Mouse (Mus musculus) yolk sac, embryonic 10.5 days (tissue): Measurements from ENCODE around the gene Fam172a.
"Not testable (repeated sequence)": the region's sequence is repeated elsewhere in the genome, so short reads cannot be mapped to it uniquely, and the experiment has no call there.

ENCODE experiments used
- DNase-seq: peaks from one replicate; pipeline ENCODE4 v3.0.0-alpha.2; 2017; ENCODE audit warnings: low spot score

The Fam172a gene

GRCm38 (mm10) chr13:77701733-77702132 is at the start of gene Fam172a:
Fam172a (plus strand) TSS chr13:77702033.
- DNase-seq: not testable (repeated sequence)

GRCm38 (mm10) chr13:77688651-77689050 is 13.2 kb upstream of the Fam172a start:
- DNase-seq: no peak

DNA sequence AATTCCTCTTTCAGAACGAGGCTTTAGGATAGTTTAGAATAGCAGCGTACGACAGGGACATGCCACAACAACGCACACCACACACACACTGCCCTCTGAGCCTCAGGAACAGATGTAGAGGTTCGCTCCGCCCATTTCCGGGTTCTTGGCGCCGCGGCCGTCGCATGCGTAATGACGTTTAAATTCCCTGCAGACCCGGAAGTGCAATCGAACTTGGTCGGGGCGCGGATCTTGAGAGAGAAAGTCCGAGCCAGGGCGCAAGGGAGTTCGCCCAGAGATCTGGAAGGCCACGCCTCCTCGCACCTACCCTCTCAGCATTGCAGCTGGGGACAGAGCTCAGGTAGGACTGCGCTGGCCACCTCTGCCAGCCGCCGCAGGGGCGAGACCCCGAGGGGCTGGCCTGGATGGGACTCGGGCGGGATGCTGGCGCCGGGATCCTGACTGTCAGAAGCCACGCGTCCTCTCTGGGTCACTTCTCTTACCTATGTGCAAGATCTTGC is 6.7 kb downstream of the Fam172a start:
- DNase-seq: peak; percentile 89

GRCm38 (mm10) chr13:77717499-77717898 is 15.7 kb downstream of the Fam172a start:
- no peak for DNase-seq

DNA sequence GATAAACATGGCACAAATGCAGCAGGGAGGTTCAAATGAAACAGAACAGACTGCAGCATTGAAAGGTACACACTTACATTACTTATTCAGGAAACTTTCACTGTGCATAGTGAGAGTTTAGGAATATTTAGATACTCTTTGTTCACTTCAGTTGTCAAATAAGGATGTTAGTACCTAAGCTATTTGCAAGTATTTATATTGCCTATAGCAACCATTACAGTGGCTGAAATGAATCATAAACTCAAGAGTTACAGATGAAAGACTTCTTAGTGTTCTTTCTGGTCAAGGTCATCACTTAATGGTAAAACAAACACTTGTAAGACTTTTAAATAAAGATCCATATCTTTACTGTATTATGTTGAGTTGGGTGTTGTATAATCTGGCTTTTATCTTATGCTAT is 41.0 kb downstream of the Fam172a start:
- no peak for DNase-seq

- DNase-seq: no peak
These were observed 75.8 kb downstream of the Fam172a start for GRCm38 (mm10) chr13:77777606-77778005.

GRCm38 (mm10) chr13:77807341-77807740 is 105.5 kb downstream of the Fam172a start:
- not testable (repeated sequence) for DNase-seq

DNA sequence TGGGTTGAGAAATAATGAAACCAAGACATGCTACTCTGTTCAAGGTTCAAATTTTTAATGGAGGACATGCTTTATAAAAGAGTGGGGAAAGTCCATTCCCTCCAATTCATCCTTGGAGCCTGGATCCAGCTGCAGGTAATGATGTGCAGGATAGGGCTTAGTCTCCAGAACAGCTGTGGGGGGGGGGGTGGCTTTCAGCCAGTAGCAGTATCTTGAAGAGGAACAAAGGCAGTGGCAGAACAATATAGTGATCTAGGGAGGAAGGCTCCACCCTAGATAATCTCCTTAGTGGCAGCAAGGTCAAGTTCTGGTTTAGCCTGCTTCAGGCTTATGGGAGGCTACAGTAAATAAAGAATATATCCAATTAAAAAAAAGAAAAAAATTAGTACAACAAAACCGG is 108.6 kb downstream of the Fam172a start:
- DNase-seq: no peak

DNA sequence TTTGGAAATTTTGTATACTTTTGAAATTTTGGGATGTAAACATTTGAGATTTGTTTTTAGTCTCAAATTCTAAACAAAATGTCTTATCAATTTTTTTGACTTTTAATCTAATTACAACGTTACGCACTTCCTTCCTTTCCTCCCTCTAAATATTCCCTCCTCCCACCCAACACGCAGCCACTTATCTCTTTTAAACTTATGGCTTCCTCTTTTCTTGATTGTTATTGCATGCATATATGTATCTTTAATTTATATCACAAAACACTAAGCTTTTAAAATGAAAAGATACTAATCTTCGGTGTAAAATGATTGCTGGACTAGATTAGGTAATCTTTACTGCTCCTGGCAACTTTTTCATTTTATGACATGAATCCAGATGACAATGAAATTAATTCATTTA is 124.3 kb downstream of the Fam172a start:
- no peak for DNase-seq

GRCm38 (mm10) chr13:77843017-77843654 is 141.3 kb downstream of the Fam172a start:
- DNase-seq: no peak

- DNase-seq: no peak
These were observed 147.0 kb downstream of the Fam172a start for GRCm38 (mm10) chr13:77848868-77849267.

DNA sequence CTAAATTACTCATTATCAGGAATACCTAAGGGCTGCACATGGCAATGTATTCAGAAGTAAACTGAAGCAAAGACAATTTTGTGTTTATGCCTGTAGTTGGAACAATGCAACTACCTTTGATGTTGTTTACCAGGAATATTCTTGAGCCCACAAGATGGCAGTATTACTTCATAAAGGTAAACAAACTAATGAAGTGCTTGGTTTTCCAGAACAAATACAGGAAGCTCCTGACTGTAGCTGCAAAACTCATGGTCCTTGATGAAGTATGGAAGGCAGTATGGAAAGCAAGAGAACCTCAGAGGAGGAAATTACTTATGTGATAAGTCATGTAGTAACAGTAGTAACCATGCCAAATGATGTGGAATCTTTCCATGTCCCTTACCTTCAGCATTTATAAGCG is 163.0 kb downstream of the Fam172a start:
- no peak for DNase-seq

DNA sequence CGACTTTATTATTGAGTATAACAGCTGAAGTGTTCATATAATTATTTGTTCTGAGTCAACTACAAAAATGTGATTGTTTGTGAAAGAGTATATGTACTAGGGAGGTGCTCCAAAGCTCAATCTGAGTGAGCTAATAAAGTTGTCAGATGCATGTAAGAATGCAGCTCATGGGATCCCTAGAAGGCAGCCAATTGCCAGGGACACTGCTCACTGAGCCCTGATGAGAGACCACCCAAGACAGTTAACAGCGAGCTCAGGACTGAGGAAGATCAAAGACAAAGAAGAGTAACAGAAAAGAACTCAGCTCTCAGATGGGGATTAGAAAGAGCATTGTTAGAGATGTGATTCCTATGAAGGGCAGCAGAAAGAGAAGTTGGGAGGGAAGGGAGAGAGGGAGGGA is 166.5 kb downstream of the Fam172a start:
- DNase-seq: no peak

DNA sequence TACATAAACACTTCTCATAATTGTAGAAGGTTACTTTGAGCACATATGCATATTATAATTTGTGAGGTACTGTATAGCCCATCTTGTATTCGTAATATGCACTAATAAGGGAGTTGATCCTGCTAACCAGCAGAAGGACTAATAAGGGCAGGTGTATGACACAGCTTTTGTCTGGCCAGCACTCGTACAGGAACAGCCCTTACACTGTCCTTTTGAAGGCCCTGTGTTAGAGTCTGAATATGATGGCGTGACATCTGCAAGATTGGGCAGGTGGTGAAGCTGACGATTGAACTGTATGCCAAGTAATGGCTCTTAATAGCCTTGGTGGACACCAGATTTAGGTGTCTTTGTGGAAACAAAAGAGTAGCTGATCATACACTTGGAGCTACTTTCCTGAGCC is 176.3 kb downstream of the Fam172a start:
- no peak for DNase-seq

- no peak for DNase-seq
These were observed 176.7 kb downstream of the Fam172a start for GRCm38 (mm10) chr13:77878545-77878944.

DNA sequence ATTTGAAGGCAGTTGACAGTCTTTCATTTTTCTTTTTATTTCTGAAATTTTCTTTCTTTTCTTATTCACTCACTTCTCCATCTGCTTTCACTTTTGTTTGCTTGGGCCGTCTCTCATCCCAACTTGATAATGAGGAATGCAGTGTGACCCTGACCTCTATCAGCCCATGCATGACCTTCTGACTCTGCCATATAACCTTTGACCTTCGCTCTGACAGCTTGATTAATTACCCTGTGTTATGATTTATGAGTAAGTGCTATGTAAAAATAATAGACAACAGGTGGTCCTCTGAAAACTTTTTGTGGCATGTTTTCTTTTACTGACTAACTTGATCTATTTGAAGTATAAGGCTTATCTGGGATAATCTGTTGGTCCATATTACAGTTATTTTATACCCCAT is 195.8 kb downstream of the Fam172a start:
- DNase-seq: no peak

DNA sequence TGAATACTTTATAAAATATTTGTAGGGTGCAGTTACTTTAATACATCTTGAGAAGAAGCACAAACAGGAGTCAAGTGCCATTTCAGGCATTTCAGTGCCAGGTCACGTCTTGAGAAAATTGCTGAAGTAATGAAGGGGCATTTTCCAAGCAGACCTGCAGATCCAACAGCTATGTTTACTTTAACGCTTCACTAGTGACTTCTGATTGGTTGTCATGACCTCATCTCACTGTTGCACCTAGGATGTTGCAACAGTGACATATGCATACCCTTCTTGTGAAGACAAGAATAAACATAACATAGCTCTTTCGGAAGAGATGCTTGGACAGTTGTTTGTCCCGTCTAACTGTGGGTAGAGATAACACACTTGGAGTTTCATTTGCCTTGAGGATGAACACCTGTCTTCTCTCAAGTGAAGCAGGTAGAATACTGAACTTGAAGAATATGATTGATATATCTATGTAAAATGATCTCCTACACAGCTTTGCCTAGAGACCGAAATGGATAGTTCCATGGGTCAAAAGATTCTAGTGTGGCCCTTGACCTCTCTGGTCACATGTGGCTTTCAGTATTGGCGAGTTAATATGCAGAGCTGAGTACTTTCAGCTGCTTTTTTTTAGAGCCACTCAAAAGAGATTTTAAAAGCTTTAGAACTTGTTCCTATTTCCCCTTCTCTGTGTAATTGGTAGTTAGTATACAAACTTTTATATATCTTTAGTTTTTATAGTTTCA is 196.4 kb downstream of the Fam172a start:
- no peak for DNase-seq

DNA sequence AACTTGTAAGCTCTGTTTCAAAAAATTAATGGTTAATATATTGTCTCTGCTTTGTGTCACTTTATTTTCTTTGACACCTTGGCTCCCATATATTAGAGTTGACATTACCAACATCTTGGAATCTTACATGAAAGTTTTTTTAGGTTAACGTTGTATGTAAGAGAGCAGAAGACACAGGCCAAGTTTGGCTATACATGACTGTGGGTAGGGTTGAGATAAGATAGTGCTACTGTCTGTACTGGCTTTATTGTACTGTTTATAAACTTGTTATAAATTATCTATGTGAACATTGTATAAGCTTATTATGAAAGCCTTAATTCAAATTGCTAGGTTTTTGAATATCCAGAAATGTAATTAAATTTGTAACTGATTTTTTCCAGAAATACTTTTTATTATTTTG is 197.9 kb downstream of the Fam172a start:
- DNase-seq: no peak

DNA sequence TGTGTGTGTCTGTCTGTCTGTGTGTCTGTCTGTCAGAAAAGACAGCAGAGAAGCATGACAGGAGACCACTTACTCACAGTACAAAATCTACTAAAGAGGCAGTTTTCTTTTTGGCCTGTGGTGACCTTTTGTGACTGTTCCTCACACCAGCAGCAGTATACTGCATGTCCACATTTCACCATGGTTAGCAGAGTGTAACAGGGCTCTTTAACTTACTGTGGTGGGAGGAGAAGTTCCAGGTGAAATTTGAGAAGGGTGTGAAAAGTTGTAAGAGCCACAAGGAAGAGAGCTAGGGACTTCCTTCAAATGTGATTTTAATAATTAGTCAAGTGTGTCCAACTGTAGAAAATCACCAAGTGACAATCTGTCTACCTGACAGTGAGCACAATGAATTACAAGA is 199.0 kb downstream of the Fam172a start:
- no peak for DNase-seq

GRCm38 (mm10) chr13:77909184-77909583 is 207.4 kb downstream of the Fam172a start:
- no peak for DNase-seq

DNA sequence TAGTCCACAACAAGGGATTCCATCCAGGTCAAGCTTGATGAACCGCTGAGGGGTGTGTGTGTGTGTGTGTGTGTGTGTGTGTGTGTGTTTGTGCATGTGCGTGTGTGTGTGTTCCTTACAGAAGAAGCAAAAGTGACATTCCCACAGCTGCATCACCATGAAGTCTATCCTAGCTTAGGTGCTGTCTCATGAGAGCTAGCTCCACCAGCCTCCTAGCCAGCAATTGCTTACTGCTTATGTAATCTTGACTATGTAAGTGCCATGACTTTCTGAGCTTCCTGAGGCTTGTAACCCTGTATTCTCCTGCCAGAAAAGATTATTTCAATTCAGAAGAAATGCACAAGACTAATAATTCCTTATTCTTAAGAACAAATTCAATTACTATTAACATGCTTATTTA is 221.0 kb downstream of the Fam172a start:
- DNase-seq: no peak

- no peak for DNase-seq
These were observed 255.8 kb downstream of the Fam172a start for GRCm38 (mm10) chr13:77957611-77958010.

DNA sequence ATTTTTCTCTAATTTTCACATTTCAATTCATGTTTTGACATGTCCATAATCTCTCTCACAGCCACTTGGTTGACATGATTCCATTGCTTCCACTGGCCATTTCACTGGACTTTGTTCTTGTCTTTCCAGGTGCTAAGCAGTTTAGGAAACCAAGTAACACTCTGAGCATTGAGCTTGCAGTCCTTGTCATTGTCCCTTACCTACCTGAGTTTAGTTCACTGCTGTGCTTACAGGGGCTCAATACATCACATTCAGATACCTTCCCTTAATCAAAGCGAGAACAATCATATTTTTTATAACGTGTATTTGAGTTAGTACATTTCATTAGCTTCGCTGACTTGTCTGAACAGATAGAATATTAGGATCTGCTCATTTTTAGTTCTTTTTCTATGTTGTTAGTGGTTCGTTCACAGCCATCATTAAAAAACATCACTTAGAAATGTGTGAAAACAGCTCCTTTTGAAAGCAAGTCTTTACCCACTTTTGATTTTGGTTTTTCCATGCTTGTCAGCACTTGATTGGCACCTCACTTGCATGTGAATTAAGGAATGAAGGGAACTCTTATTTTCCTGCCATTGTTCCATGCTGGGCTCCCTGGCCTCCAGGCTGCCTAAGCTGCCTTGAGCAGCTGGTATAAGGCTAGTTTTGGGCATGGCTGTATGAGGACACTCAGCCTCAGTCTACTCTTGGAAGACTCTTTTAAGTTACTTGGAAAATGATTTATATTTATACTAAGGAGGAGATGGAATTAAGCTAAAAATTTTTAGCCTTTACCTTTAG is 257.9 kb downstream of the Fam172a start:
- no peak for DNase-seq
